Mouse (Mus musculus): ENCODE results near the gene Rnf123. TPM values are rescaled to one million over a fixed set of nuclear protein-coding genes. Genes with fewer than 3 reads are reported as not detected.
A peak's percentile ranks its signal among the peaks of the same experiment; 100 is the strongest.

Rnf123 gene
- polyA plus RNA-seq (2015; fragmentation: Nextera tagmentation; extraction: Ambion mirVana) = 45.2 and 50.1 TPM in 2 replicates

DNA sequence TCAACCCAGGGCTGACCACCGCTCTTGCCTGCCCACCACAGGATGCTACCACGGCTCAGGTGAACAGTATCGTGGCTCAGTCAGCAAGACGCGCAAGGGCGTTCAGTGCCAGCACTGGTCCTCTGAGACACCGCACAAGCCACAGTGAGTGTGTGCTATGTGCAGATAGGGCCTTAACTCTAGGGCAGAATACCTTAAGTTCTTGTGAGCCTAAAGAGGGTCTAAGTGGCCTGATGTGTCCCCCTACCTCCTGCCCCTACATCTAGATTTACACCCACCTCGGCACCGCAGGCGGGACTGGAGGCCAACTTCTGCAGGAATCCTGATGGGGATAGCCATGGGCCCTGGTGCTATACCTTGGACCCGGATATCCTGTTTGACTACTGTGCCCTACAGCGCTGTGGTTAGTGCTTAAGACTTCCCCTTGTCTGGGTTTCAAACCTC, at the start of gene Rnf123:
TSS of gene Rnf123 (minus strand) at position 359 of the 444 bp plus-strand sequence.
- Histone ChIP-seq H3K4me3 (ENCODE audit: low read depth, low read length) (peak within 1 kb of the TSS; percentile 2; the same call in 1 of the 2 replicates), H3K4me1 (ENCODE audit: insufficient read depth) (peaks cover 57% of the 10 kb centered on the region), H3K36me3 (replicated peaks; ENCODE audit: insufficient read depth, low read length) (peaks cover 47% of the 10 kb centered on the region), H3K27ac (ENCODE audit: low read depth) (peak within 1 kb of the TSS; percentile 63), H3K9ac (replicated peaks) (peak within 1 kb of the TSS; percentile 42), H3K27me3 (ENCODE audit: insufficient read depth, low read length) (no peaks in the 10 kb centered on the region), H3K9me3 (ENCODE audit: low read length) (no peaks in the 10 kb centered on the region), H3K4me2 (ENCODE audit: low read depth, low read length) (peak within 1 kb of the TSS; percentile 56)
- no peak for ATAC-seq
- WGBS (ENCODE audit: insufficient replicate concordance) = 25% methylated on average over 12 of the region's 12 CpGs
- peak; percentile 54 for DNase-seq
- TF ChIP-seq EP300 (IDR thresholded peaks at IDR 0.05; ENCODE audit: low read depth) (no peak; the same call in 1 of the 2 replicates), CTCF (IDR thresholded peaks at IDR 0.05; ENCODE audit: low read depth) (no peak)

DNA sequence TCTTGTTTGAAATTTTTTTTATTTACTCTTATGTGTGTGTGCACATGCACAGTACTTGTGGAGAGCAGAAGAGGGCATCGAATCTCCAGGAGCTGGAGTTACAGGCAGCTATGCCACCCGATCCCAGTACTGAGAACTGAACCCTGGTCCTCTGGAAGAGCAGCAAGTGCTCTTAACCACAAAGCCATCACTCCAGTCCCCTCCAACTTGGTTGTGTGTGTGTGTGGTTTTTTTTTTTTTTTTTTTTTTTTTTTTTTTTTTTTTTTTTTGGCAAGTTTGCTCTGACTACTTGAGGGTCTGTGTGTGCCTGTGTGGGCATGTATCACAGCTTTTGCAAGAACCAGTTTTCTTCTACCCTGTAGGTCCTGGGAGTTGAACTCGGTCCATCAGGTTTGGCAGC, 49.2 kb upstream of the Rnf123 start:
- DNase-seq = no peak
- no peak overlapping the region for H3K9ac ChIP-seq (replicated peaks)
- H3K36me3 ChIP-seq (replicated peaks; ENCODE audit: insufficient read depth, low read length) = no peaks in the 10 kb centered on the region
- no peak for ATAC-seq
- no peak overlapping the region for H3K4me2 ChIP-seq (ENCODE audit: low read depth, low read length)
- no peaks in the 10 kb centered on the region for H3K9me3 ChIP-seq (ENCODE audit: low read length)
- TF ChIP-seq CTCF (IDR thresholded peaks at IDR 0.05; ENCODE audit: low read depth) (no peak), EP300 (IDR thresholded peaks at IDR 0.05; ENCODE audit: low read depth) (no peak)
- H3K4me1 ChIP-seq (ENCODE audit: insufficient read depth) = no peaks in the 10 kb centered on the region
- no peaks in the 10 kb centered on the region for H3K27me3 ChIP-seq (ENCODE audit: insufficient read depth, low read length)
- no peak overlapping the region for H3K27ac ChIP-seq (ENCODE audit: low read depth)
- WGBS (ENCODE audit: insufficient replicate concordance) = 86% methylated on average over 3 of the region's 3 CpGs
- H3K4me3 ChIP-seq (ENCODE audit: low read depth, low read length) = no peak overlapping the region

DNA sequence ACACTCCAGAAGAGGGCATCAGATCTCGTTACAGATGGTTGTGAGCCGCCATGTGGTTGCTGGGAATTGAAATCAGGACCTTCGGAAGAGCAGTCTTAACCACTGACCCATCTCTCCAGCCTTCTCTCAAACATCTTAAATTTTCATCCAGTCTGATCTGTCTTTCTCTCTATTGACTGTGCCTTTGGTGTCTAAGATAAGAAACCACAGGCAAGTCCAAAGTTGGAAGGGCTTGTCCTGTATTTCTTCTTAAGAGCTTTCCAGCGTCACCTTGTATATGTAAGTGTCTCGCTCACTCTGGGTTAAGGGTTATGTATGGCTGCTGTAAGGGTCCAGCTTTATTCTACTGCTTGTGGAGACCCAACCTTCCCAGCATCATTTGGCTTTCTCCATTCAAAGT, 48.4 kb upstream of the Rnf123 start:
- Histone ChIP-seq H3K4me2 (ENCODE audit: low read depth, low read length) (no peak overlapping the region), H3K4me1 (ENCODE audit: insufficient read depth) (no peaks in the 10 kb centered on the region), H3K27ac (ENCODE audit: low read depth) (no peak overlapping the region), H3K27me3 (ENCODE audit: insufficient read depth, low read length) (no peaks in the 10 kb centered on the region), H3K4me3 (ENCODE audit: low read depth, low read length) (no peak overlapping the region), H3K36me3 (replicated peaks; ENCODE audit: insufficient read depth, low read length) (no peaks in the 10 kb centered on the region), H3K9ac (replicated peaks) (no peak overlapping the region), H3K9me3 (ENCODE audit: low read length) (no peaks in the 10 kb centered on the region)
- ATAC-seq (no peak), DNase-seq (no peak)
- WGBS (ENCODE audit: insufficient replicate concordance) = 60% methylated on average over 5 of the region's 5 CpGs
- TF ChIP-seq CTCF (IDR thresholded peaks at IDR 0.05; ENCODE audit: low read depth) (no peak), EP300 (IDR thresholded peaks at IDR 0.05; ENCODE audit: low read depth) (no peak)

DNA sequence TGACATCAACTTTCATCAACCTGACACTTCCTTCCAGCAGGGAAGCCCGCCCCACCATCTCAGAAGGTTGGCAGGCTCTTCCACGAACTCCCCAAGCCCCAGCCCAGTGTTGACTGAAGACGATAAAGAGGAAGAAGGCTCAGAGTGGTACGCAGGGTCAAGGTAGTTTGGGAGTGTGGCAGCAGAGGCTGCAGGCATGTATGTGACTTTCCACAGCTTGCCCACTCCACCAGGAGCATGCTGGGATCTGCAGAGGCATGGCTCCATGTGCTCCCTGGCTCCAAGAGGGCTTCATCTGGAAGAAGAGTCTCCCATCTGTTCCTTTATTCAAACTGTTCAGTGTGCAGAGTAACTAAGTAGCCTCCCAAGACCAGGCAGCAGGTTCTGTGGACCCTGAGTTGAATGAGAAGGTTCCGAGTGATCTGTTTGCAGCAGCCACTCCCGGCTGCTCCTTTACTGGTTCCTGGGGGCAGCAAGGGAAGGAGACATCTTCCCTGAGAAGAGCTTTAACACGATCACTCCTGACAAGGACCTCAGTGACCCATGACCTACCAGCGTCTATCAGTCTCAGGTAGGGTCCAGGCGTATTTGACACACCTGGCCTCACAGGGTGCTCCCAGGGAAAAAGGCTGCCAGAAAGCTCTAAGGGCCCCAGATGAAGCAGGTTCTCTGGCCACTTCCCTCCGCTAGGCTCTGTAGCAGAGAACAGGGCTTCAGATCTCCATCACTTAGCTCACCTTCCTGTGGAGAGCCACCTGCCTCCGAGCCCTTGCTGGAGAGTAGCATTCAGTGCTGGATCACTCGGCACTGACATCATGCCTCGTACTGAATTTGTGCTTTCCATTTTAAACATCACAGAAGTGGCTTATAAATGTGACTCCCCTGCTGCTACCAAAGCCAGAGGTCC, 46.1 kb upstream of the Rnf123 start:
- 60% methylated on average over 13 of the region's 13 CpGs for WGBS (ENCODE audit: insufficient replicate concordance)
- TF ChIP-seq CTCF (IDR thresholded peaks at IDR 0.05; ENCODE audit: low read depth) (no peak), EP300 (IDR thresholded peaks at IDR 0.05; ENCODE audit: low read depth) (no peak)

DNA sequence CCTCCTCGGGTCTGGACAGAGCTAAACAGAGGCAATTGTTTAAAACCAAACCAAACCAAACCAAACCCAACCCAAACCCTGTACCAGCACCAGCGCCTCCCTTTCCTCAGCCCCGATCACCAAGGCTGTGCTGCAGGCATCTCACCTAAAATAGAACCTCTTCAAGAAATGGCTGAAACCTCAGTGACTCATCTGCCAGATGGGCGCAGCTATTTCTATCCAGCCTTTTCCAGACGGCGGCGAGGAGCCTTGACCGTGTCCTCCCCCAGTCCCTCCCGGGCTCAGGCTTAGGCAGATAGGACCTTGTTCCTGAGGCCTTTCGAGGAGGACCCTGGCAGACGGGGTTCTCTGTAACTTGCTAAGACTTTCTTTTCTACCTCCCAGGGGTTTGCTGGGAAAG, 45.1 kb upstream of the Rnf123 start:
- H3K9ac ChIP-seq (replicated peaks) = no peak overlapping the region
- no peaks in the 10 kb centered on the region for H3K36me3 ChIP-seq (replicated peaks; ENCODE audit: insufficient read depth, low read length)
- H3K27ac ChIP-seq (ENCODE audit: low read depth) = no peak overlapping the region
- no peak overlapping the region for H3K4me2 ChIP-seq (ENCODE audit: low read depth, low read length)
- DNase-seq (no peak), ATAC-seq (no peak)
- no peaks in the 10 kb centered on the region for H3K27me3 ChIP-seq (ENCODE audit: insufficient read depth, low read length)
- TF ChIP-seq CTCF (IDR thresholded peaks at IDR 0.05; ENCODE audit: low read depth) (no peak), EP300 (IDR thresholded peaks at IDR 0.05; ENCODE audit: low read depth) (no peak)
- 80% methylated on average over 11 of the region's 11 CpGs for WGBS (ENCODE audit: insufficient replicate concordance)
- no peaks in the 10 kb centered on the region for H3K4me1 ChIP-seq (ENCODE audit: insufficient read depth)
- no peaks in the 10 kb centered on the region for H3K9me3 ChIP-seq (ENCODE audit: low read length)
- no peak overlapping the region for H3K4me3 ChIP-seq (ENCODE audit: low read depth, low read length)

More for the DNA sequence above, 46.1 kb upstream of the Rnf123 start:
- Histone ChIP-seq H3K27me3 (ENCODE audit: insufficient read depth, low read length) (no peaks in the 10 kb centered on the region), H3K9ac (replicated peaks) (no peak overlapping the region), H3K4me3 (ENCODE audit: low read depth, low read length) (no peak overlapping the region), H3K9me3 (ENCODE audit: low read length) (no peaks in the 10 kb centered on the region), H3K27ac (ENCODE audit: low read depth) (no peak overlapping the region), H3K4me1 (ENCODE audit: insufficient read depth) (no peaks in the 10 kb centered on the region), H3K36me3 (replicated peaks; ENCODE audit: insufficient read depth, low read length) (no peaks in the 10 kb centered on the region), H3K4me2 (ENCODE audit: low read depth, low read length) (no peak overlapping the region)
- DNase-seq (no peak), ATAC-seq (no peak)

DNA sequence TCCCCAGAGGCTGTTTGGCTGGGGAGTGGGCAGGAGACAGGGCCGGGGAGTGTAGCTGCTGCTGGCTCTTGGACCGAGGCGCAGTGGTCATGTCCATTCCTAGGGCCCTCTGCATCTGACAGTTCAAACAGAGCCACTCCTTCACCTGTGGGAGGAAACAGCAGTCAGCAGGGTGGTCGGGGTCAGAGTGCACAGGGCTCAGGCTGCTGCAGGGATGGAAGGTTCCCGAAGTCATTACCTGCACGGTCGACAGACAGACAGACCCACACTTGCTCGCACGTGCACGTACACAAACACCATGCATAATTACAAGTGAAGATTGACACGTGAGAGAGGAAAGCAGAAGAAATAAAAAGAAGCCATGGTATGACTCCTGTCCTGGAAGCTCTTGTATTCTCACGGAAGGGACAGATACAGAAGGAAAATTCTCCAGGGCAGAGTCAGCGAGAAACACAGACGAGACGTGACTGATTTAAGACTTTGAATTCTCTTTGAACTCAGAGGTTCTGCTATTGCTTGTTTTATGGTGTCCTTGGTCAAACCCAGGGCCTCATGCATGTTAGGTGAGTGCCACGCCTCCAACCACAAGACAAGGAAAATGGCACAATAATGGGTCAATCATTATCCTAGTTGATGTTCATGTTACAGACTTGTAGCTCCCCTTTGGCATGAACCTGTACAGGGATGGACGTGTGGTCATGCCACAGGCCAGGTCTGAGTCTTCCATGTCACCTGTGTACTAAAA, 43.5 kb upstream of the Rnf123 start:
- no peak for DNase-seq
- Histone ChIP-seq H3K36me3 (replicated peaks; ENCODE audit: insufficient read depth, low read length) (no peaks in the 10 kb centered on the region), H3K9ac (replicated peaks) (no peak overlapping the region), H3K9me3 (ENCODE audit: low read length) (no peaks in the 10 kb centered on the region), H3K4me1 (ENCODE audit: insufficient read depth) (no peaks in the 10 kb centered on the region), H3K27me3 (ENCODE audit: insufficient read depth, low read length) (no peaks in the 10 kb centered on the region), H3K4me3 (ENCODE audit: low read depth, low read length) (no peak overlapping the region), H3K4me2 (ENCODE audit: low read depth, low read length) (no peak overlapping the region), H3K27ac (ENCODE audit: low read depth) (no peak overlapping the region)
- TF ChIP-seq CTCF (IDR thresholded peaks at IDR 0.05; ENCODE audit: low read depth) = no peak
- TF ChIP-seq EP300 (IDR thresholded peaks at IDR 0.05; ENCODE audit: low read depth) = no peak
- 73% methylated on average over 17 of the region's 17 CpGs for WGBS (ENCODE audit: insufficient replicate concordance)
- ATAC-seq = no peak

All from liver, postnatal 0 days (tissue).